Mouse (Mus musculus) T-helper 2 cell (primary cell): Measurements from ENCODE around the gene Iqce.
"Not testable (repeated sequence)": the region's sequence is repeated elsewhere in the genome, so short reads cannot be mapped to it uniquely, and the experiment has no call there.

Experiments used
- in situ Hi-C: fragments of 300-600 bp; cut with MboI, MseI; formaldehyde crosslinking; loops from one replicate; pipeline ENCODE4 v1.15.1; 2025; ENCODE audit warnings: high pct_unique_total_duplicates

Gene Iqce

DNA sequence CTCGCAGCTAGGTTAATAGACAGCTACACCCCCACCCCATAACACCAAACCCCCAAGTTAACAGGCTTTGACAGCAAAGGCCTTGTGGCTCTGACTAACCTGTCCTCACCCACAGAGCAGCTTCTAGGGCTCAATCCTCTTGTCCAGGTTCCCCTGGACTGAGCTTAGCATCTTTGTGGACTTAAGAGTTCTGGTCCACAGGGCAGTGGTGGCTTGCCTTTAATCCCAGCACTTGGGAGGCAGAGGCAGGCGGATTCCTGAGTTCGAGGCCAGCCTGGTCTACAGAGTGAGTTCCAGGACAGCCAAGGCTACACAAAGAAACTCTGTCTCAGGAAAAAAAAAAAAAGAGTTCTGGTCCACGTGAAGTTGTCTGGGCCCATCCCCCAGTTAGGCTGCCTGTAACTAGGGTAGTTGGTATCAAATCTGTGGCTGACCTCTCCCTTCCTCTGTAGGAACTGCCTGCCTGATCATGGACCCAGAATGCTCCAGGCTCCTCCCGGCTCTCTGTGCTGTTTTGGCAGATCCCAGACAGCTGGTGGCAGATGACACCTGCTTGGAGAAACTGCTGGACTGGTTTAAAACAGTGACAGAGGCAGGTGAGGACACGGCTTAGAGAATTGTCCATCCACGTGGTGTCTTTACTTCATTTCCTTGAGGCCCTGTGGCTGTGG lies 3.5 kb upstream of the Iqce start:
- in situ Hi-C loops, result loop anchor here (5.0 kb wide), 1 partner anchor 42 kb away; no protein-coding TSS in a partner anchor

DNA sequence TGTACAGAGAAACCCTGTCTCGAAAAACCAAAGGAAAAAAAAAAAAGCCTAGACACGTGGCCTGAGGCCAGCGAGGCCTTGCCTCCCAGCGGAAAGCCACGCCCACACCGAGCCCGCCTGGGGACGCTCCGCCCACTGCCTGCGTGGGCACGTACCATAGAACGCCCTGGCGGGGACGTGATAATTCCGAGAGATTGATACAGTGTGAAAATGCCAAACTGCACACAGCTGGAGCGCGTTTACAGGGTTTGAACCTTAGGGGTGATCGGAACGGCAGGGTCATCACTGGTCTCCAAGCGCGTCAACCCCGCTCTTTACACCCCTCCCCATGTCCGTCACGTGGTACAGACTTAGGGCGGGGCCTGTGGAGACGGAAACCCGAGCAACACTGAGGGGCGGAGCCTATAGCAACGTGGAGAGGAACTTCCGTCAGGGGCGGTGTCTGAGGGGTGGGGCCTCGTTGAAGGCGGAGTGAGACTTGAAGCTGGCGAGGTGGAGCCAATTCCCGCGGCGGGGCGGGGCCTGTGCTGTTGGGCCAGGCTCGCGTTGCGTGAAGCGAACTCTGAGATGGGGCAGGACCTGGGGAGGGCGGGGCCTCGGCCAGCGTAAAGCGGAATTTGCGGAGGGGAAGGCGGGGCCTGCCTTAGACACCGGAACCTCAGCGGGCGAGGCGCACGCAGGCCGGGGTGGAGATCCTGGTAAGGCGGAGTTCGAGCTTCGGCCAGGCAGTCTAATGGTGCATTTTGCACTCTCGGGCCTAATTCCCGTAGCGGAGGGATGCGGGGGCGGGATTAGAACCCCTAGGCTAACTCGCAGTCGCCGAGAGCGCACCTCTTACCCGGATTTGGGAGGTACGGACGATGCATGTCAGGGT lies 2.4 kb upstream of the Iqce start, which contains the start of gene Brat1:
Brat1 (plus strand) TSS at position 634 of the 874 bp plus-strand sequence.
- in situ Hi-C loops, result loop anchor here (5.0 kb wide), 1 partner anchor 43 kb away; no protein-coding TSS in a partner anchor

DNA sequence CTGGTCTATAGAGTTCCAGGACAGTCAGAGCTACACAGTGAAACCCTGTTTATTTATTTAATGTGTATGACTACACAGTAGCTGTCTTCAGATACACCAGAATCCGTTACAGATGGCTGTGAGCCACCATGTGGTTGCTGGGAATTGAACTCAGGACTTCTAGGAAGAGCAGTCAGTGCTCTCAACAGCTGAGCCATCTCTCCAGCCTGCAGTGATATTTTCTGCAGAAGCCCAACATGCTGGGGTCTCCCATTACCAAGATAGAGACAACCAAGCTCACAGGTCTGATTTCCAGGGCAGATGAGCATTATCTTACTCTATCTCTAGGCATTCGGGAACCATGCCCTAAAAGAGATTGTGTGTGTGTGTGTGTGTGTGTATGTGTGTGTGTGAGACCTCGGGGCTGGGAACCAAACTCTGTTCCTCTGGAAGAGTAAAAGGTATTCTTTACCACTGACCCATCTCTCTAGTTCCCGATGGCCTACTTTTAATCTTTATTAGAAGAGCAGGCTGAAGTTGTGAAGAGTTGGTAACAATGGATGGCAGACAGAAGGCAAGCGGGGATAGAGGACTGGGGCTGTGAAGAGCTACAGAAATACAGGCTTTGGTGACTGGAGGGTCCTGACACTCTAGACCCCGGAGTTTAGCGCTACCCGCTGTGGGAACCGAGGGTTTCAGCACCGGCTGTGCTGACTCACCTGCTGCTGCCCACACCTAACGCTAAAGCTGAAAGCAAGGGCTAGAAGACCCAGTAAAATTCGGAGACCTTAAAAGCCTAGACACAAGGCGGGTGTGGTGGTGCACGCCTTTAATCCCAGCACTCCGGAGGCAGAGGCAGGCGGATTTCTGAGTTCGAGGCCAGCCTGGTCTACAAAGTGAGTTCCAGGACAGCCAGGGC lies 1.6 kb upstream of the Iqce start:
- in situ Hi-C loops, result no loop called here

DNA sequence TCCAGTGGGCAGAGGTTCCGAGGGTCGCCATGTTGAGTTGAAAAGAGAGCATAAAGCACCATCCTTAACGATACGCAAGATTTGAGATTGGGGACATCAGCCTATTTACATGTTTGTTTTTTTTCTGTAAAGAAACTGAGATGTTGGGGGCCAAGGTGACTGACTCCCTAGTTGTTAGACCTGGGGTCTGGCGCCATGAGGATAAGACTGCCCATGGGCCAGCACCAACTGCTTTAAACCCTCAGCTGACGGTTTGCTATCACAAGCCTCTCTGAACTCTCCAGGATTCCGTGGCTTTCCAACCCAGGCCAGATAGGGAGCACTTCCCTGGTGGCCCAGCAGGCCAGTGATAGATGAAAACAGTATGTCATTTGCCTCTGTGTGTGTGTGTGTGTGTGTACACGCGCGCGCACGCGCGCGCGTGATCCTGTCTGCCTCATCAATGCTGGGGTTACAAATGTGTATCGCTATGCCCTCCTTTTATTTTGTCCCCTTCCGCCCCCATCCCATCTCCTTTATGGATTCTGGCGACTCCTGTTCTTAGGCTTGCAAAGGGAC lies 519 bp upstream of the Iqce start:
- in situ Hi-C loops, result no loop called here

DNA sequence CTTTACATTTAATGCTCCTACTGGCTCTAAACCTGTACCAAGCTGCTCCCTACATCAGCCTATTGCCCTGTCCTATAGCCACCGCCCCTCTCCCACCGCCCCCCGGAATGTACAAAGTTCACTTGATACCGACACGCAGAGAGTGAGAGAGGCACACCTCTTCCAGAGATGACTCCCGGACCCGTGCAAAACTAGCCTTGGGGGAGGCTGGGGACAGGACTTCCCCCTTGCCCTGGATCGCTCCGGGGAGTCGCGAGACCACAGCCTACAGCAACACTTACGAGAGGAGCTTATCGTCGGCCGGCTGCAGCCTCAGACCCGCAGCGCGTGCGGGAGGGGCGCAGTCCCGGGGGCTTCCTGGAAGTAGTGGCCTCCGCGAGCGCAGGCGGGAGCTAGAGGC lies 517 bp downstream of the Iqce start:
- in situ Hi-C loops, result no loop called here

DNA sequence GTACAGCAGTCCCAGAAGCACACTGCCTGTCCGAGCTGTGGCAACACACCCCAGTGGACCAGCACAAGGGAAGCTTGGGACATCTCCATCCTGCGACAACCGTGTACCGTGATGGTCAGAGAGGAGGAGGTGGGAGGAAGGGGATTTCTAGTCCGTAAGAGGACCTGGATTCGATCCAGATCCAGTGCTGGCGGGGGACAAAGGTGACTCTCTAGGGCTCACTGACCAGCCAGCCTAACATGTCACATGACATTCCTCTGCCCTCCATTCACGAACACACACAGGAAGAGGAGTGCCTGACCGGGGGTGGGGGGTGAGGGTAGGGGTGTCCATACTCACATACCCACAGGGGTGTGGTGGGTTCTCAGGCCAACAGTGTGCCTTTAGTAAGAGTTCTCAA lies 2.4 kb downstream of the Iqce start:
- in situ Hi-C loops, result no loop called here

DNA sequence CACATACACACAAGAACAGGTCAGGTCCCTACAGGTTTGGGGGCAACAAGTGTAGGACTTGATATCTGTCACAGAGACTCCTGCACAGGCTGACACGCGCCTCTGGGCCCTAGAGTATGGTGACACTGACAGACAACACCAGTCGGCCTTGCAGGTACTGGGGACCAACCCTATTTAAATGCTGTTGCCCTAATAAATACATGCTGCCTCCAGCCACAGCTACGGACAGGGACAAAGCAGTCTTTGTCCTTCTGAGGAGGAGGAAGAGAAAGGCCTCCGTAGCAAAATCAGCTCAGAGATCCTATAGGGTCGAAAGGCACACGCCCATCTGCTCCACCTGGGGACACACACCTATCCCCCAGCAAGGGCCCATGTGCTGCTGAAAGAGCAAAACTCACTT lies 6.2 kb downstream of the Iqce start:
- in situ Hi-C loops, result no loop called here

DNA sequence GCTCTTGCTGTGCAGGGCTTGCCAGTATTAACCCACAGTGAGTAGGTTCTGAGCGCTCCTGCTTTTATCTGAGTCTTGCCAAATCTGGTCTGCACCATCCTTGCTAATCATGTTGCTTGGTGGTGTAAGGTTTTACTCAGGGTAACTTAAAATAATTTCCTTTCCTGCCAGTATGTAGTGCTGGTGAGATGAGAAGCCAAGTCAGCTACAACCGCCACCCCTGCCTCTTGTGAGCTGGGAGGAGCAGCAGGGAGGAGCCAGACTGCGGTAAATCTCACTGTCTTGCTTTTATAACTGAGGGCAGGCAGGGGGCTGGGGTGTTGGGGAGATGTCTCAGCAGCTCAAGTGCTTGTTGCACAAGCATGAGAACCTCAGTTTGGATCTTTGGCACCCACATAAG lies 13.7 kb downstream of the Iqce start:
- in situ Hi-C loops, result no loop called here

DNA sequence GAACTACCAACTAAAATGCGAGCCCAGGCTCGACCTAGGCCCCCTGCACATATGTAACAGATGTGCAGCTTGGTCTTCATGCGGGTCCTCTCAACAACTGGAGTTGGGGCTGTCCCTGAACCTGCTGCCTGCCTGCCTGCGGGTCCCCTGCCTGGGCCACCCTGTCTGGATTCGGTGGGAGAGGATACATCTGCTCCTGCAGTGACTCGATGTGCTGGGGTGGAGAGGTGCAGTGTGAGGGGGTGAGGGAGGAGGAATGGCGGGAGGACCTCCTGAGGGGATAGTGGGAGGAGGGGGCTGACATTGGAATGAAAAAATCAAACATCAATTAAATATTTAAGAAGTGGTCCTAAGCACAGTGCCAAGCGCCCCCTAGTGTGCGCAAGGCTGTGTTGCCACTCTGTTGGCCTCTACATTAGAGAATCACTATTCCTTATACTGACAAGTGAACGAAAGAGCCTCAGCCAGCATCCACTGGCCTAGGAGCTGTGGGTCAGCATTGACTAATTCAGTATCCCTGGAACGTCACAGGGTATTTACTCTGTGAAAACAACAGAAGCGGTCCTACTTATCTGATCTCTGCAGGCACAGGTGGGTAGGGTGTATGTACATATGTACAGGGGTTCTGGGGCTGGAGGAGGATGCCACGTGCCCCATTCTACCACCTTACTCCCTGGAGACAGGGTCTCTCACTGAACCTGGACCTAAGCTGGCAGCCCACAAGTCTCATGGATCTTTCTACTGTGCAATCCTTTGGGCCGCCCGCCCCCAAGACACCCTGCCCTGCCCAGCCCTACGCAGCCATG lies 17.6 kb downstream of the Iqce start:
- in situ Hi-C loops, result no loop called here

DNA sequence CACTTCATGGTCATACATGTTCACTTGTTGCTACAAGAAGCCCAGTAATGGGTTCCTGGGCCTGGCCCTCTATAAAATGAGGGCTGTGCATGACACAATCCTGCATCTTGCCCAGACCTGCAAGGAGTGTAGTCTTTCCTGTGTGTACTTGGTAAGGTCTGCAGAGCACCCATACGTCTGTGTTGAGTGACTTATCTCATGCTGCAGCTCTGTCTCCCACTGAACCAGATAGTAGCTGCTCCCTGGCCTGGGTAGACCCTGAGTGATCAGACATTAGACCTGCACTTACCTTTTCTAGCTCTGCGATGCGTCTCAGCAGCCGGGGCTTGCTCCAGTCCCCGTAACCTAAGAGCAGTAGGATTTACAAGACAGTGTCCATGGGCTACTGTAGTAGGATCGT lies 20.1 kb downstream of the Iqce start:
- in situ Hi-C loops, result no loop called here

DNA sequence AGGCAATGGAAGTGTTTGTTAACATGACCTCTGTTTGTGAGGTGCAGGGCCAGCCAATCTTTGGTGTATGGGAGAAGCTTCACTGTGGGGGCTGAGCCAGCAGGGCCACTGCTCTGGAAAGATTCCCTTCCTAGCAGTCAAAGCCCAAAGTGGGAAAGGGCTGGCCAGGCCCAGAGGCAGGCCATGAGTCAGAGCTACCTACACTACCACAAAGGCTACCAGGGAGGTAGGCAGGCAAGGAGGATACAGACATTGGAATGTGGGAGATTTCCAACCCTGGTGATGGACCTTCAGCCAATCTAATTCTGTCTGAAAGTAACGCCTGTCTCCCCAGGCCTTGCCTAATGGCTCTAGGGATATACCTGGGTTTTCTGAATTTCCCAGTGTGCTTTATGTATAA lies 21.2 kb downstream of the Iqce start:
- in situ Hi-C loops, result no loop called here

DNA sequence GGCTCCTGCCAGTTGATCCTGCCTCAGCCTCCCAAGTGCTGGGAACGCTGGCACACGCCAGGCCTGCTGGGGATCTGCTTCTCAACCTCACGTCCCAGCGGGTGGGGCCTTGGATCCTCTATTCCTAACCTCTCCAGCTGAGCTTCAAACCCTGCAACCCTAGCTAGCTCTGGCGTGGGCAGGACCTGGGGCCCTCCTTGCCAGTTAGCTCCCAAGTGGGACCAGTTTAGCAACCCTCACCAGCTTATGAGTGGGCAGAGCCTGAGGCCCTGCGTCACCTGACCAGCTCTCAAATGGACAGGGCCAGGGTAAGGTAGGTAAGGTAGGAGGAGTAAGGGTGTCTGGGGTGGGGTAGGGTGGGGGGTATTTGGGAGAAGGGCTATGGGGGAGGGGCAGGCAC lies 22.1 kb downstream of the Iqce start:
- in situ Hi-C loops, result no loop called here

DNA sequence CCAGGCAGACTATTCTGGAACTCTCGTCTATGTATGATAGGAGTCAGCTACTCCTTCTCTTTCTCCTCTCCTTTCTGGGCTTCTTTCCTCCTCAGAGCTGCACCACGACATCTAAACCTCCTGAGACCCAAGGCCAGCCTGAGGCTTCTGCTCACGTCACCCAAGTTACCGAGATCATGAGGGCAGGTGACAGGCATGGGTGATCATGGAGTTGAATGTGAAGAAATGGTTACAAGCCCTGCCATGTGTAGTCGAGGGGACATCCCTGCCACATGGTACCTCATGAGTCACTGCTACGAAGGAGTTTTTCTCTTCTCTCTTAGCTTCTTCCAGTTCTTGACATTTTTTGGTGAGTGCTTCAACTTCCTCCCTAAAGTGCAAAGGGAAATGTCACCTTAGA lies 25.0 kb downstream of the Iqce start:
- in situ Hi-C loops, result no loop called here

DNA sequence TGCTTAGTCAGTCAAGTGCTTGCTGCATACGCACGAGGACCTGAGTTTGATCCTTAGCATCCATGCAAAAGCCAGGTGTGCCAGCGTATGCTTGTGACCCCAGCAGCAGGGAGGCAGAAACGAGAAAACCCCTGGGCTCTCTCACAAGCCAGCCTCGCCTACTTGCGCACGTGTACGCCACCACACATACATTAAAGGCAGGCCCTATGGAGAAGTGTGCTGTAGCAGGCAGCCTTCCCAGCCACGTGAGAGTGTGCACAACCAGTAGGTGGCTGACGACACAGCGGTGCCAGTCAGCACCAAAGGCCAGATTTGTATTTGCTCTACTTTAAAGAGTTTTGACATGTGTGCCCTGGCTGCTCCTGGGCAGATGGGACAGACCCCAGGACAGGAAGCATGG lies 26.5 kb downstream of the Iqce start:
- in situ Hi-C loops, result no loop called here

DNA sequence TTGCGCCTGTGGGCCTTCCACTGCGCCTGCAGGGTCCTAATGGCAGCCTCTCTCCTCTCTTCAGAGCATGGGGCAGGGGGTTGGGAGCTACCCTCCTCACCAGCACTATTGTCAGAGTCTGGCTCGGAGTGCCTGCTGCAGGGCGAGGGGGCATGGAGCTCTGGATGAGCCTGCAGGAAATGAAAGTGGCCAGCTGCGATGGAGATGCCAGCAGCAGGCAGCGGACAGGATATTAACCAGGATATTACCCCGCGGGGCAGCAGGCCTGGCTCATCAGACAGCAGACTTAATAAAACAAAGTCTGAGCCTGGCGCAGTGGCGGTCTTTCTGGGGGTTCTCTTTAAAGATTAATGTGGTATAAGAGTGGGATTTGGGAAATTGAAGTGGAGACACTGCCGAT lies 27.1 kb downstream of the Iqce start:
- in situ Hi-C loops, result no loop called here

DNA sequence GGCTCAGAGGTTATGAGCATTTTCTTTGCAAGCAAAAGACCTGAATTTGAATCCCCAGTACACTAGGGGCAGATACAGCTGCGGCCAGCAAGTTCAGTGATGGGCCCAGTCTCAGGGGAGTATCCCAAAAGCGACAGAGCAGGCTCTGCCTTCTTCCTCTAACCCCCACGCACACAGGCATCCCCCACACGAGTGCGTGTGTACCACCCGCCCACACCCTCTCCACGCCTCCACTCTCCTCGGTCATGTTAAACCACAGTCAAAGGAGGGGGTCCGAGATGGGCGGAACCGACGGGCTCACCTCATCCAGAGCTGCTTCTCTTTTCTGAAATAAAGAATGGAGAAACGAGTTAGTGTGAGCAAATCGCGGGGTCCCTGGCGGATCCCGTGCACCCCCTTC lies 28.1 kb downstream of the Iqce start:
- in situ Hi-C loops, result no loop called here

DNA sequence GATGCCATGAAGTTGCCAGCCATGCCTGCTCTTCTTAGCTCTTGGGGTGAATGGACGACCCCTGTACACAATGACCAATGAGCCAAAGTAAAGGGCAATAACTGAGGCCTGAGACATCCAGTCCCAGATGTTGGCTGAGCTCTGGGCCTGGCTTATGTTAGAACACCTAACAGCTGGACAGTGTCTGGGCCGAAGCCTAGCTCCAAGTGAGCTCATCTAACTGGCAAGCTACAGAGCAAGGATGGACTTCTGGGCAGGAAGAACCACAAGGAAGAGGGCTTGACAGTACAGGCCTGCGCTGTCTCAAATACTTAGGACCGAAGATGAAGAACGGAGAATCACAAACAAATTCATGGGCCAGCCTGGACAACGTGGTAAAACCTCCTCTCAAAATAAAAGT lies 29.6 kb downstream of the Iqce start:
- in situ Hi-C loops, result not testable (repeated sequence)

DNA sequence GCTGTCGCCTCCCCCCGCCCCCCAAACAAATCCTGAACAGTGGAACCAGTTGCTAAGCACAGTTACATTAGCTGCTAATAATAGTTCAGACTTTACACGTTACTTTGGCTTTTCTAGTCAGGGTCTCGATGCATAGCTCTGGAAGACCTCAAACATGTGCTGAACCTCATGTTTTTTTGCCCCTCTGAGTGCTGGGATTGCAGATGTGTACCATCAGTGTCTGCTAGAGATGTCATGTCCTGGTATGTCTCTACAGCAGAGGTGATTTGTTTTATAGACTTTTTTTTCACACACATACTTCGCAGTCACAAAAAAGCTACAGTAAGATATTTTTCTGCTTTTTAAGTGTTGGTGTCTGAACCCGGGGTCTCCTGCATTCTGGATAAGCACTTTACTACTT lies 30.1 kb downstream of the Iqce start:
- in situ Hi-C loops, result no loop called here

DNA sequence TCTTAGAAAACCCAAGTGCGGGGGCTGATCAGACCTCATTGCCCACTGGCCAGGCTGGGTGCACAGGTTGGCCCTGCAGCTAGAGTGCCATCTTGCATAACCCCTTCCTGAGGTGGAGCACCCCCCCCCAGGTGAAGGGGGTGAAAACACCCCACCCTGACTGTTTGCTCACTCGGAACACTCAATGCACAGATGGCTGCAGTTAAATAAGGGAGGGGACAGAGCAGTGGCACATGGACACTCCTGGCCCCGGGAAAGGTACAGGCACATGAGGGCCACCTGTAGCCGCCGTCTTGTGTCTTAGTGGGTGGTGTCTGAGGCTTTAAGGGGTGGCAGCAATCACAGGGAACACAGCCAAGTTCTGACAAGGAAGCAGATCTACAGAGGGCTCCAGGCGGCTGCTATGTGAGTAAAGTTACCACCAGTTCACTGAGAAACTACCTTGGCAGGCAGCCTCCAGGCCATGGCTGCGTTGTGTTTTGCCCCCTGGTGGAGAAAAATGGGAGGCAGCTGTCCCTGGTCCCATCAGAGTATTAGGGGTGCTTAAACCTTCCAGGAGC lies 38.5 kb downstream of the Iqce start:
- in situ Hi-C loops, result no loop called here

DNA sequence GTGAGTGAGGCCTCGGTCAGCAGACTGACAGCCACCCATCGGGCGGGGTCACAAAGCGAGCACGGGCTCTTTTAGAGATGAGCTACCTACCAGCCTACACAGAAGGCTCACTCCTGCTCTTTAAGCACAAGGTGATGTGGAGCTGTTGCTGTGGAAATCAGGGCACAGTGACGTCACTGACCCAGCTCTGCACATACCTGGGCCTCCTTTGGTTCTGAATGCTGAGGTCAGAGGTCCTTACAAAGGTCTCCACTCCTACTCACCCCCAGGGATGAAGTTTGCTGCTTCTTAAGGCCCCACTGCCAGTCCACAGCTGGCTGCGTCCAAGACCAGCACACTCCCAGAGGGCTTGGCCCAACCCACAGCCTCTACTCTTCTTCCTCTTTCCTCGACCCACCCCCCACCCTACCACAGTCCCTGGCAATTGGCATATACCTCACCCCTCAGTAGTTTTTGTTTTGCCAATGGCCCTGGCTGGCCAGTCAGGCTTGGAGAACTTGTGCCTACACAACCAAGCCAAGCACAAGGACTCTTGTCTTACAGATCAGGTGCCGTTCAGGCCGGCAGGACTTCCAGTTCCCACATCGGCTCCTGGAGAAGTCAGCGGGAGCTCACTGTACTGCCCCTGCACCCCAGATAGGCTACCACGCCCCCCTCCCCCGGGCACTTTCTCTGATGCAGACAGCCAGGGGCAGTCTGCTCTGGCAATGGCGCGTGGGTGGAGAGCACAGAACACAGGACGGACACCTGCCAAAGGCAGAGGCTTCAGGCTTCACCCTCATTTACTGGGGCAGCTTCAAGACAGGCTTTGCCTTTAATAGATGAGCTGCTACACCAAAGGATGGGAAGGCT lies 39.2 kb downstream of the Iqce start:
- in situ Hi-C loops, result no loop called here
